Mouse (Mus musculus): ENCODE data around the gene Camkv. TPM values are rescaled to one million over a fixed set of nuclear protein-coding genes. Genes with fewer than 3 reads are reported as not detected.
A peak's percentile ranks its signal among the peaks of the same experiment; 100 is the strongest.

Camkv gene
- total RNA-seq, 2 experiments from 2014 or later, result 554 to 575 TPM

DNA sequence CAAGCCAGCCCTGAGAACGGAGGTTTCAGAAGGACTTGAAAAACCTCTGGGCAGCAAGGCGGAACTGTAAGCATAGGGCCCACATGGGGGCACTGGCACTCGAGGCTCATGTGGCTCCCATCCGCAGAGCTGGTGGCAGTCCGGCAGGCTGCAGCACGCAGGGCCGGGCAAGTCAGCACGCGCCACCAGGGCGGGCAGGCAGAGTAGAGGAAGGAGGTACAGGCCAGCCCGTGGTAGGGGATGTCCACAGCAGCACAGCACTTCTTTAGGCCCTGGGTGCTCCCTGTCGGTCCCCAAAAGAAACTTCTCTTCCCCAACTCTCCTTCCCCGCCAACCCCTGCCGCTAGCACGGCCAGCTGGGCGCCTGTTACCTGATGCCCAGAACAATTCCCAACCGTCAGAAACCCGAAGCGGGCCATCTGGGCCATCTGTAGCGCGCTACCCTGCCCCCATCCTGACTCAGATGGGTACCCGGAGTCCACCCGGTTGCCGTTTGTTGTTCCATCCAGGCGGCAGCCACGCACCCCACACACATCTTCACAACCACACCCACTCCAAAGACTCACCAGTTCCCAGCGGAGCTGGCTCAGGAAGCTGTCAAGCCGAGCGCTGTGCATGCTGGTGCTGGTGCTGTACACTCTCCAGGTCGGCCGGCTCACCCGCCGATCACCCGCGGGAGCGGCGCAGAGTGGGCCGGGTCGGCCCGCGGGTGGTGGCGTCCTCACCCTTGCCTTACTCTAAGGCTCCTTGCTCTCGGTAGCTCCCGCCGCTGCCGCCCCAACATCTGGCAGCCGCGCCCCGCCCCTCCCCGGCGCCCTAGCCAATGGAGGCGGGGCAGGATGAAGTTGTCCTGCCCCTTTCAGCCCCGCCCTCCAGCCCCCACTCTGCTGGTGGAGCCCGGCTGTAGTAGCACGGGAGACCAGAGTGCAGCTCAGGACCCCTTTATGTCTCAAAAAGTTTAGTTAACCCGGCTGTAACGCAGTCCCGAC lies 50.0 kb downstream of the Camkv start, which contains the start of gene Inka1:
Inka1 (minus strand) TSS at position 749 of the 989 bp plus-strand sequence.
- peak; percentile 74 to 83 for DNase-seq (ENCODE audit: low spot score in 2 of 2)

DNA sequence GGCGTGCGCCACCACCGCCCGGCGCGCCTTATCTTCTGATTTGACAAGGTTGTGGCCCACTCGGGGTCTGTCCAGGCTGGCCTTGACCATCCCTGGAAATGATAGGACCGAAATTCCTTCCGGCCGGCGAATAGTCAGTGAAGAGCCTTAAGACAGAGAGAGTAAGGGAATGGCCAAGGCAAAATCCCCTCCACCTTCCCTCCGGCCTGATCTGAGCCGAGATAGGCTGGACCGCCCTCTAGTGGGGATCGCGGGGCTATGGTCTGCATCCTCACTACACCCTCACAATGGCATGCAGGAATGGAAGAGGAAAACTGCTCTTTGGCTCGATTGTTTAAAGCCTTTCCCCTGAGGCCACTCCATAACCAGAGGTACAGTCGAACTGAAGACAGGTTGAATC lies 50.9 kb downstream of the Camkv start:
- DNase-seq (ENCODE audit: low spot score in 2 of 2), result peak; percentile 62 to 85

DNA sequence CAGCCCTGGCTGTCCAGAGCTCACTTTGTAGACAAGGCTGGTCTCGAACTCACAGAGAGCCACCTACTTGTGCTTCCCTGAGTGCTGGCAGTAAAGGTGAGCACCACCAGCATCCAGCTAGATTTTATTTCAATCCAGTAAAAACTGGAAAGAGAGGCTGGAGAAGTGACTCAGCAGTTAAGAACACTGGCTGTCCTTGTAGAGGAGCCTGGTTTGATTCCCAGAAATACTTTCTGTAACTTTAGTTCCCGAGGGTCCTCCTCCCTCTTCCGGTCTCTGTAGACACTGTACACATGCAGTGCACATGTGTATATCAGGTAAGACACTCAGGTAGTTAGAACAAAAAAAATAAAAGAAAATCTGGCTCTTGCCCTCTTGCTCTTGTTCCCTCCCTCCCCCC lies 52.5 kb downstream of the Camkv start:
- no peak for DNase-seq (ENCODE audit: low spot score in 2 of 2)

DNA sequence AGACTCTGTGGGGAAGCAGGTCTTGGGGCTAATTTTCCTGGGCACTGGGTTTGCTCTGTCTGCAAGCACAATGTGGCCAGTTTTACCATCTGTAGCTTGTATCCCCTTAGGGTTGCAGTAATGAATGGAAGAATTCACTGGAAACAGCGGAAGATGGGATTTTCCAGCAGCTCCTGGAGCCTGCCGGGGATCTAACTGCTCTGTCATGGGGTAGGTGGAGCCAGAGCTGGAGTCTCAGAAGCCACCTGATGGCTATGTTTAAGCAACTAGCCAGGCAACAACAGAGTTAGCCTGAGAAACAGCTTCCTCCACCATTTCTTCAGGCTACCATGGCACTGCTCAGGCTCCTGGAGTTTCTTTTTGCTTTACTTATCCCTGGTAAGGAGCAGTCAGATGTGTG lies 56.7 kb downstream of the Camkv start, which contains the start of gene Cdhr4:
Cdhr4 (plus strand) TSS at position 301 of the 400 bp plus-strand sequence.
- no peak for DNase-seq (ENCODE audit: low spot score in 2 of 2)

DNA sequence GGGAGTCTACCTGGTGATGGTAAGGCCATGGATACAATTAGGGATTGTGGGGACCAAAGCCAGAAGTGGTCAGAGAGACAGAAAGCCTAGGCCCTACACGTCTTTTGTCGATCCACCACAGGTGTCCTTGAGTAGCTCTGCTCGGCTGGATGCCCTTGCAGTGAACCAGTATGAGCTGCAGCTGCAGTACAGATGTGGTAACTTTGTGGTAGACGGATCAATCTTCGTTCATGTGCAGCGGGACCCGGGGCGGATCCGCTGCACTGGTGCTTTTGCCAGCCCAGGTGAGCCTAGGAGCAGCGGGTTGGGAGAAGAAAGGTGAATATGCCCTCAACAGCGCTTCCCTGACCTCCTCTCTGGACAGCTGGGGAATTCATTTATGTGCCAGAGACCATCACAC lies 57.5 kb downstream of the Camkv start:
- no peak for DNase-seq (ENCODE audit: low spot score in 2 of 2)

DNA sequence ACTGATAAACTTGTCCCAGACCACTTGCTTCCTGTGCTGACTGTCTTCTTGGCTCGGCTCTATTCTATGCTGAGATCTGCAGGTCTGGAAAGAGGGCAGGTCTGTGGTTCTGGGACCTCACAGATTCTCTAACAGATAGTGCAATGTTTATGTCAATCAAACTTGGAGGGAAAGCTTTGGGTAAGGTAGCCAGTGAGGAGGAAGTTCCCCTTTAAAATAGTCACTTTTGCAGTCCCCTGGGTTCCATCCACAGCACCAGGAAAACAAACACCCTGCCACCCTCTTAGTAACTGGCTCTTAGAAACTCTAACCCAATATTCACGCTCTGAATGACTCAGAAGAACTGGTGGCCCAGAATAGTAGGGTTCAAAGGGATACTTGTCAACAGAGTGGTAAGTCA lies 59.0 kb downstream of the Camkv start:
- no peak for DNase-seq (ENCODE audit: low spot score in 2 of 2)

DNA sequence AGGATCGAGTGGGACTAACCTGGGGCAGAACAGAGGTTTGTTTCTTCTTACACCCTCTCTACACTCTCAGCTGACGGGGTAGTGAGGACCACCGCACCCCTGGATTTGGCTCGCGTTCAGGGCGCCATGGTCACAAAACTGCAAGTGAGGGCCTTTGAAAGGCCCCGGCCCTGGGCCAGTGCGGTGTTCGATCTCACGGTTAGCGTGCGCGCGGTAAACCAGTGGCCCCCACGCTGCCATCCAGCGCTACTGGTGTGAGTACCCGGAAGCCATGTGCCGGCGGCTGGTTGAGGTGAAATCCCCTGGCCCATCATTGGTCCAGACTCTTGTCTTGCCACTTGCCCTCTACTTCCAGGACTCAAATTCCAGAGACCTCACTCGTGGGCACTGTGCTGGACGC lies 60.0 kb downstream of the Camkv start:
- no peak for DNase-seq (ENCODE audit: low spot score in 2 of 2)

DNA sequence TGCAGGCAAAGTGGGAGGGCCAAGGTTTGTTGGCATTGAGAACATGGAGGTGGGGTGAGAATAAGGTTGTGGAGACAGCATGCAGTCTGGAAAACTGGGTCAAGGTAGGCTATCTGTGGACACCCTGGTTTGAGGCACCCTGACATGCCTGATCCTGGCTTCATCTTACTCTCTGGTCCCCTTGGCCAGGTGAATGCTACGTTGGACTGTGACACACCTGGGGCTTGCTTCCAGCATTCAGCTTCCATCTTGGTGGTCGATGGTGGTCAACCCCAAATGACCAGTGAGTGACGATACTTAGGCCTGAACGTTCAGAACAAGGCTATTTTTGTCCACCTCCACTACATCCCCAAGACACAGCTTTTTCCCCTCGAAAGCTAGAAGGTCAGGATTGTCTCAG lies 60.6 kb downstream of the Camkv start, which contains the start of gene Gm20662:
Gm20662 (plus strand) TSS at position 301 of the 400 bp plus-strand sequence.
- DNase-seq (ENCODE audit: low spot score in 2 of 2), result no peak

Other genes starting within 250 kb of the Camkv start
- gene Sema3f, start 225.2 kb upstream of the Camkv start, total RNA-seq (2021), result 1 to 10 TPM; 2.8 to 5.9 TPM
- 100 to 1,000 TPM; 126 to 142 TPM for gene Rbm5, start 164.7 kb upstream of the Camkv start, total RNA-seq (2021)
- 10 to 100 TPM; 52.3 to 59.6 TPM for gene Rbm6, start 62.4 kb upstream of the Camkv start, total RNA-seq (2021)
- 10 to 100 TPM; 25.9 to 27.4 TPM for gene Mon1a, start 47.5 kb upstream of the Camkv start, total RNA-seq (2021)
- 1 to 10 TPM; 1.9 TPM for gene Mst1r, start 28.8 kb upstream of the Camkv start, total RNA-seq (2021)
- not detected for gene Actl11, start 7.2 kb upstream of the Camkv start, total RNA-seq (2021)
- 10 to 100 TPM; 17.1 to 18.9 TPM for gene Traip, start 14.5 kb downstream of the Camkv start, total RNA-seq (2021)
- 1 to 10 TPM; 5.1 to 5.9 TPM for gene Uba7, start 39.8 kb downstream of the Camkv start, total RNA-seq (2021)
- gene Gm20661, start 47.4 kb downstream of the Camkv start, total RNA-seq (2021), result 1 to 10 TPM; 2.0 TPM
- 10 to 100 TPM; 10.7 to 14.7 TPM for gene Inka1, start 50.2 kb downstream of the Camkv start, total RNA-seq (2021)
- gene Cdhr4, start 56.8 kb downstream of the Camkv start, total RNA-seq (2021), result 1 to 10 TPM; 4.4 to 6.9 TPM
- gene Gm20662, start 60.7 kb downstream of the Camkv start, total RNA-seq (2021), result 1 to 10 TPM; 2.5 to 5.5 TPM
- 100 to 1,000 TPM; 241 to 243 TPM for gene Ip6k1, start 66.8 kb downstream of the Camkv start, total RNA-seq (2021)
- gene Gmppb, start 113.6 kb downstream of the Camkv start, total RNA-seq (2021), result 10 to 100 TPM; 15.5 to 17.2 TPM
- 1 to 10 TPM; 2.3 to 2.5 TPM for gene Amigo3, start 117.5 kb downstream of the Camkv start, total RNA-seq (2021)
- not detected for gene Mst1, start 144.8 kb downstream of the Camkv start, total RNA-seq (2021)
- gene Rnf123, start 147.7 kb downstream of the Camkv start, total RNA-seq (2021), result 100 to 1,000 TPM in 1 of 2 experiments, 10 to 100 TPM in 1; 87.8 to 104 TPM
- gene Apeh, start 158.9 kb downstream of the Camkv start, total RNA-seq (2021), result 10 to 100 TPM; 27.0 to 35.7 TPM

Measured in layer of hippocampus, adult 18-20 months (tissue).